ENCODE assay signal across 23 mouse cellular contexts in genomic region chr19:21940114-21940513, GRCm38 (mm10).
DNase-seq lines count a peak whose midpoint lies in the region; ATAC-seq and TF ChIP-seq lines count a peak whose summit lies in the region.
"Had no signal": no experiment of that assay in that cellular context is flagged by ENCODE, and none has a peak within 500 bp of the region (broad histone marks: within the 10 kb centered on the region; RNA-seq: fewer than 3 reads in every experiment).

No protein-coding gene starts in this region.

- no peak overlapping the region for H3K9ac ChIP-seq in stomach, postnatal 0 days (ENCODE audit: low read length)

- H3K27me3 ChIP-seq in C2C12 (ENCODE audit: control insufficient read depth, insufficient read depth, insufficient read length) (no peaks in the 10 kb centered on the region), myocyte (ENCODE audit: control insufficient read depth, insufficient read depth, insufficient read length) (no peaks in the 10 kb centered on the region)
- H3K27me3 ChIP-seq in stomach, postnatal 0 days (ENCODE audit: control insufficient read depth, insufficient read depth, low read length), result no peaks in the 10 kb centered on the region
- H3K27me3 ChIP-seq: CH12.LX, Patski had no signal

- H3K27ac ChIP-seq in stomach, postnatal 0 days (replicated peaks), result no peak overlapping the region

- H3K79me3 ChIP-seq in C2C12 (ENCODE audit: low read depth), result no peaks in the 10 kb centered on the region

- TF ChIP-seq CTCF in C2C12 (IDR thresholded peaks at IDR 0.05; ENCODE audit: control insufficient read depth, insufficient read depth, insufficient read length), result no peak
- TF ChIP-seq CTCF in stomach, postnatal 0 days (IDR thresholded peaks at IDR 0.05; ENCODE audit: low read depth), result no peak

- no peak for TF ChIP-seq POLR2A in myocyte (IDR thresholded peaks at IDR 0.05; ENCODE audit: insufficient read length, low read depth)

- WGBS in stomach, postnatal 0 days, result 90% methylated on average over 4 of the region's 4 CpGs

- no peak for TF ChIP-seq EP300 in stomach, postnatal 0 days (optimal IDR thresholded peaks at IDR 0.05)

- no peak overlapping the region for H3K4me3 ChIP-seq in C2C12 (ENCODE audit: insufficient read depth, poor library complexity, severe bottlenecking)
- no peak overlapping the region for H3K4me3 ChIP-seq in myocyte
- H3K4me3 ChIP-seq in stomach, postnatal 0 days (ENCODE audit: low read depth, low read length), result no peak overlapping the region

- no peaks in the 10 kb centered on the region for H3K79me2 ChIP-seq in C2C12 (ENCODE audit: control insufficient read depth, insufficient read depth)
- H3K79me2 ChIP-seq in myocyte (ENCODE audit: control insufficient read depth, insufficient read depth), result no peaks in the 10 kb centered on the region

- peak; percentile 66 for DNase-seq in 416B (ENCODE audit: low read depth)
- no peak for DNase-seq in gastrocnemius, adult 18-20 months (ENCODE audit: low spot score)
- DNase-seq in stomach, postnatal 0 days (ENCODE audit: low spot score), result no peak
- DNase-seq in spleen, adult 12 weeks (ENCODE audit: low spot score), result no peak
- DNase-seq: adrenal gland, adult 2 months; adrenal gland, adult 8-10 months; adrenal gland, postnatal 10 days; adrenal gland, postnatal 14 days; adrenal gland, postnatal 25 days; adrenal gland, postnatal 36 days; B cell, adult 2 months; cerebellum, adult 11 months; cerebellum, adult 11-12 months; cerebellum, adult 18-20 months; cerebellum, adult 2 months; cerebellum, adult 8-10 months had no signal

- H3ac ChIP-seq in C2C12 (ENCODE audit: control insufficient read depth, insufficient read length, low read depth) (no peak overlapping the region), myocyte (ENCODE audit: control insufficient read depth, insufficient read length) (no peak overlapping the region)

- H3K36me3 ChIP-seq in C2C12 (ENCODE audit: control insufficient read depth, insufficient read depth) (no peaks in the 10 kb centered on the region), myocyte (ENCODE audit: control insufficient read depth, insufficient read depth) (no peaks in the 10 kb centered on the region)
- H3K36me3 ChIP-seq in stomach, postnatal 0 days (ENCODE audit: control insufficient read depth, insufficient read depth, low read length), result no peaks in the 10 kb centered on the region
- H3K36me3 ChIP-seq: G1E had no signal

- peak overlapping the region; percentile 19 for H3K4me2 ChIP-seq in myocyte (ENCODE audit: low read depth)
- no peak overlapping the region for H3K4me2 ChIP-seq in stomach, postnatal 0 days (replicated peaks; ENCODE audit: low read depth)

- no peak for ATAC-seq in stomach, postnatal 0 days (ENCODE audit: low FRiP score, low TSS enrichment)
- ATAC-seq: activated CD4-positive, CD25-positive, alpha-beta regulatory T cell, adult 4 months; CD4-positive, CD25-positive, alpha-beta regulatory T cell, adult 4 months; Patski had no signal

- no peaks in the 10 kb centered on the region for H3K9me3 ChIP-seq in stomach, postnatal 0 days (ENCODE audit: control insufficient read depth, low read length)
- H3K9me3 ChIP-seq: G1E had no signal

- H3K4me1 ChIP-seq in stomach, postnatal 0 days (replicated peaks; ENCODE audit: control insufficient read depth, insufficient read depth), result no peaks in the 10 kb centered on the region

TF ChIP-seq in C2C12, 6 proteins besides CTCF, POLR2A, EP300 and RAD21:
- TF ChIP-seq CEBPB (IDR thresholded peaks at IDR 0.05; ENCODE audit: low read depth), result peak; percentile 71
- TF ChIP-seq MYOG (IDR thresholded peaks at IDR 0.05; ENCODE audit: control insufficient read depth, extremely low read depth, insufficient read length), result no peak

TF ChIP-seq in myocyte, 11 proteins besides CTCF, POLR2A, EP300 and RAD21:
- TF ChIP-seq POLR2AphosphoS2 (IDR thresholded peaks at IDR 0.05; ENCODE audit: insufficient read length, low read depth), result no peak
- no peak for TF ChIP-seq TCF12 (IDR thresholded peaks at IDR 0.05; ENCODE audit: insufficient read depth, poor library complexity, severe bottlenecking)
- no peak for TF ChIP-seq MYOG (IDR thresholded peaks at IDR 0.05; ENCODE audit: control insufficient read depth in 1 of 3, insufficient read depth in 1 of 3, insufficient read length in 2 of 3, low read depth in 2 of 3)
- TF ChIP-seq CEBPB (IDR thresholded peaks at IDR 0.05; ENCODE audit: insufficient read depth, poor library complexity, severe bottlenecking), result 0 out of 2 replicates have a peak, but pooled peaks have one; percentile 14
- TF ChIP-seq MAX (IDR thresholded peaks at IDR 0.05; ENCODE audit: low read depth), result no peak
- no peak for TF ChIP-seq USF1 (IDR thresholded peaks at IDR 0.05; ENCODE audit: low read depth)
